Mouse (Mus musculus) kidney, embryonic 16.5 days (tissue): Measurements from ENCODE around the gene Gm5615. TPM values are rescaled to one million over a fixed set of nuclear protein-coding genes. Genes with fewer than 3 reads are reported as not detected.

Experiments used
- ATAC-seq: fragments of 200-750 bp; cut with Nextera tagmentation; 2 replicates; pipeline ENCODE4 v1.8.0; 2017; ENCODE audit warnings: moderate TSS enrichment; ENCODE audit not compliant: low FRiP score, low TSS enrichment
- H3K27ac ChIP-seq: fragments of 300-500 bp; sonication (generic); 2 replicates; pipeline ENCODE4 v1.5.1; 2014; ENCODE audit warnings: low read length
- H3K27me3 ChIP-seq: fragments of 300-500 bp; sonication (generic); 2 replicates; pipeline ENCODE4 v1.6.1; 2014; ENCODE audit warnings: low read length, control low read depth, mixed read lengths; ENCODE audit not compliant: insufficient read depth
- H3K36me3 ChIP-seq: fragments of 300-500 bp; sonication (generic); 2 replicates; pipeline ENCODE4 v1.6.1; 2014; ENCODE audit warnings: low read length, control low read depth, mixed read lengths; ENCODE audit not compliant: insufficient read depth
- H3K4me1 ChIP-seq: fragments of 300-500 bp; sonication (generic); 2 replicates; pipeline ENCODE4 v1.6.1; 2014; ENCODE audit warnings: low read length, control low read depth, mixed read lengths; ENCODE audit not compliant: insufficient read depth
- H3K4me2 ChIP-seq: fragments of 300-500 bp; sonication (generic); replicated peaks from 2 replicates; pipeline ENCODE4 v1.6.1; 2014; ENCODE audit warnings: low read depth, low read length
- H3K4me3 ChIP-seq: fragments of 300-500 bp; sonication (generic); 2 replicates; pipeline ENCODE4 v1.5.1; 2014; ENCODE audit warnings: mild to moderate bottlenecking, low read length
- H3K9ac ChIP-seq: fragments of 300-500 bp; sonication (generic); replicated peaks from 2 replicates; pipeline ENCODE4 v1.6.1; 2014; ENCODE audit warnings: low read length
- H3K9me3 ChIP-seq: fragments of 300-500 bp; sonication (generic); 2 replicates; pipeline ENCODE4 v1.6.1; 2016; ENCODE audit warnings: low read length, control low read depth
- WGBS: fragments of 180-500 bp; shearing (Covaris S2); extraction: QIAGEN DNeasy Blood & Tissue Kit; methylation state at CpG from one replicate; pipeline ENCODE4 v1.1.7; 2014; 5-methylcytosine and 5-hydroxymethylcytosine counted together
- polyA plus RNA-seq: library from polyadenylated mRNA; unstranded; fragments of >200 nt; fragmentation: Nextera tagmentation; extraction: Ambion mirVana; gene quantifications from 2 replicates; pipeline ENCODE4 v1.2.1, GENCODE M21; 2015

Gene Gm5615
- polyA plus RNA-seq, result not detected in 2 replicates

DNA sequence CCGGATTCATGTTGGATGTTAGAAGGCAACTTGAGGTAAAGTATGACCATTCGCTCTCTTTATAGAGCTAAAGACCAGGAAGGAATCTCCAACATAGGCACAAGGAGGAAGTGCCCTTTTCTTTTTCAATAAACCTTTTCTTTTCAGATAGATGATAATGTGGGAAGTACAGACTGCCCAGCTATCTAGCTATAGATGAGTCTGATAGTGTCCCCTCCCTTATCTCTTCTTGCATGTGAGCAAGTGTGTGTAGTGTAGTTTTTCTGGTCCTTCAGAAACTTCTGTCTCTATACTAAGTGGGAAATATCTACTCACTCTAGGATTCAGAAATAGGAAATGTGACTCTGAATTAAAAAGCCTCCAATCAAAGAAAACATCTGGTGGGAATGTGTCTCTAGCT lies at the start of gene Gm5615:
Gene Gm5615 (minus strand): TSS at position 101 of the 400 bp plus-strand sequence.
- no peak within 1 kb of the TSS for H3K9ac ChIP-seq
- no peak within 1 kb of the TSS for H3K4me3 ChIP-seq
- no peaks in the 10 kb centered on the region for H3K27me3 ChIP-seq
- no peak for ATAC-seq
- no peaks in the 10 kb centered on the region for H3K4me1 ChIP-seq
- H3K9me3 ChIP-seq, result no peaks in the 10 kb centered on the region; the same call in 1 of the 2 replicates
- no peaks in the 10 kb centered on the region for H3K36me3 ChIP-seq
- WGBS, result 96% methylated on average over 2 of the region's 2 CpGs
- no peak within 1 kb of the TSS for H3K4me2 ChIP-seq
- H3K27ac ChIP-seq, result no peak within 1 kb of the TSS

DNA sequence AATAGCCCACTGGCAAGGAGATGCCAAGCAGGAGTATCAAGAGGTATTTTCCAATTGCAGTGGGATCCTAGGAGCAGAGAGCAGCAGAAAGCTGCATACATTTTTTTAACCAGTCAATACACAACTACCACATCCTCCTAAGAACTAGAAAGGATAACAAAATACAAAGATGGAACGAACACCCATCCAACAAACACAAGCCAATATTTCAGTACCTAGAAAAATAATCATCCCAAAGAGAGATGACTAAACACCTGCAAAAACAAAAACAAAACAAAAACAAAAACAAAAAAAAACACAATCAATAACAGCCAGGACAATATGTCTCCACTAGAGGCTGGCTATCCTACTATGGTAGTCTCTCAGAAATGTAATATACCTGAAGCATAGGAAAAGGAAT lies 40.8 kb upstream of the Gm5615 start, which contains the start of gene Gm17689:
Gene Gm17689 (minus strand): TSS at position 101 of the 400 bp plus-strand sequence.
- WGBS, result 69% methylated on average over 1 of the region's 1 CpGs

DNA sequence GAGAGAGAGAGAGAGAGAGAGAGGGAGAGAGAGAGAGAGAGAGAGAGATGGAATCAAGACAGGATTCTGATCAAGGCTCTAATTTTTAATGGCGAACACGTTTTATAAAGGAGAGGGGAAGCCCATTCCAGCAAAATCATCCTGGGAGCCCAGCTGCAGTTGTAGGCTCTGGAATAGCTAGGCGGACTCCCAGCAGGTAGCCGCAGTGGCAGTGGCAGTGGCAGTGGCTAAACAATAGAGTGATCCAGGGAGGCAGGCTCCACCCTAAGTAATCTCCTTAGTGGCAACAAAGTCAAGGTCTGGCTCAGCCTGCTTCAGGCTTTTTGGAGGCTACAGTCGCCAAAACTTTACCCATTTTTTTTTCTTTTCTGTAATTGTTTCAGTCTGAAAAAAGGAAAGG lies 37.6 kb downstream of the Gm5615 start:
- no peaks in the 10 kb centered on the region for H3K4me1 ChIP-seq
- WGBS, result 82% methylated on average over 5 of the region's 5 CpGs
- no peak overlapping the region for H3K4me2 ChIP-seq
- H3K9ac ChIP-seq, result no peak overlapping the region
- ATAC-seq, result no peak
- H3K27ac ChIP-seq, result no peak overlapping the region
- peaks cover 23% of the 10 kb centered on the region; the same call in 1 of the 2 replicates for H3K9me3 ChIP-seq
- no peak overlapping the region for H3K4me3 ChIP-seq
- no peaks in the 10 kb centered on the region for H3K36me3 ChIP-seq
- no peaks in the 10 kb centered on the region for H3K27me3 ChIP-seq

More for the DNA sequence above, 40.8 kb upstream of the Gm5615 start, which contains the start of gene Gm17689:
- Histone ChIP-seq H3K4me2 (no peak within 1 kb of the TSS), H3K9ac (no peak within 1 kb of the TSS), H3K27ac (no peak within 1 kb of the TSS), H3K4me3 (no peak within 1 kb of the TSS), H3K9me3 (0 out of 2 replicates have a peak, but pooled peaks cover 3% of the 10 kb centered on the region), H3K36me3 (no peaks in the 10 kb centered on the region), H3K27me3 (no peaks in the 10 kb centered on the region), H3K4me1 (no peaks in the 10 kb centered on the region)
- no peak for ATAC-seq

DNA sequence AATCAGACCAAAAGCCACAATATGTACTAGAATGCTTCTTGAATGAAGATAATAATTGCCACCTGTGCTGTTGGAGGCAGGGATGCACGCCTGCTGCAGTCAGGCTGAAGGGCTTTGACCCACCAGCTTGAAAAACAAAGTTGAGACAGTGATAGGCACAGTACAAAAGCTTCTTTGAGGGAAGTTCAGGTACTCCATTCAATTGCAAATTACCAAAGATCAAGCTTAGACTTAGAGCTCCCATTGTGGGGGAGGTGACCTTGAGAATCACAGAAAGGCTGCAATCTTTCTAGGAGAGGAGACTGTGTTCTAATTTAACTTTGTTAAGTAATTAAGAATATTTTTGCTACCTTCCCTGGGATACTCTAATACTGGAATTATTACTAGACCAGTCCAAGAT lies 45.9 kb downstream of the Gm5615 start:
- Histone ChIP-seq H3K4me2 (no peak overlapping the region), H3K27ac (no peak overlapping the region), H3K9me3 (peaks cover 9% of the 10 kb centered on the region; the same call in 1 of the 2 replicates), H3K4me1 (no peaks in the 10 kb centered on the region), H3K36me3 (no peaks in the 10 kb centered on the region), H3K9ac (no peak overlapping the region), H3K27me3 (no peaks in the 10 kb centered on the region), H3K4me3 (no peak overlapping the region)
- no peak for ATAC-seq
- WGBS, result 53% methylated on average over 1 of the region's 1 CpGs

DNA sequence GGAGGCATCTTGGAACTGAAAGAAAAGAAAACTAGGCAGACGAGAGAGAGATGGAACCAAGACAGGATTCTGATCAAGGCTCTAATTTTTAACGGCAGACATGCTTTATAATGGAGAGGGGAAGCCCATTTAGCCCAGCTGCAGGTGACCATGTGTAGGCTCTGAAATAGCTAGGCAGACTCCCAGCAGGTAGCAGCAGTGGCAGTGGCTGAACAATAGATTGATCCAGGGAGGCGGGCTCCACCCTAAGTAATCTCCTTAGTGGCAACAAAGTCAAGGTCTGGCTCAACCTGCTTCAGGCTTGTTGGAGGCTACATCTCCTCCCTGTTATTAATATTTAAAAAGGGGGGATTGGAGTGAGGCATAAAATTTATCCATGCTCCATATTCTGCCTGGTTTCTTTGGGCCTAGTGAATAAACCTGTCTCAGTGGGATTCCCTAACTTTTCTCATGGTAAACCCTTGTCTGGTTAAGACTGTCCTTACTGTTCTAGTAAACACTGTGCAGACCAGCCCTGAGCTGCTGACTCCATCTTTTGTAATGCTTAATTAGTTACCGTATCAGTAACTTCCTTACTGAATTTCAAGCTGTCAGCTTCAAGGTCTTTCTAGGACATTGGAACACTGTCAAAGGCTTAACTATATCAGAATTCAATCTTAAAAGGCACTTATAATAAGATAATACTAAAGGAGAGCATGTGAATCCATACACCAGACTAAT lies 47.1 kb downstream of the Gm5615 start:
- no peaks in the 10 kb centered on the region for H3K36me3 ChIP-seq
- no peak overlapping the region for H3K4me3 ChIP-seq
- no peaks in the 10 kb centered on the region for H3K27me3 ChIP-seq
- no peak overlapping the region for H3K27ac ChIP-seq
- peaks cover 9% of the 10 kb centered on the region; the same call in 1 of the 2 replicates for H3K9me3 ChIP-seq
- no peak for ATAC-seq
- no peak overlapping the region for H3K4me2 ChIP-seq
- WGBS, result 77% methylated on average over 4 of the region's 4 CpGs
- H3K4me1 ChIP-seq, result no peaks in the 10 kb centered on the region
- no peak overlapping the region for H3K9ac ChIP-seq

Other genes with a start within 250 kb of the Gm5615 start
- gene Gm7257, start 110.1 kb downstream of the Gm5615 start, polyA plus RNA-seq, result not detected in 2 replicates
- gene Gm9513, start 66.3 kb downstream of the Gm5615 start, polyA plus RNA-seq, result not detected in 2 replicates
- not detected in 2 replicates for gene Gm17689, start 40.7 kb upstream of the Gm5615 start, polyA plus RNA-seq
- gene A630095E13Rik, start 101.4 kb upstream of the Gm5615 start, polyA plus RNA-seq, result not detected in 2 replicates
- gene Acrv1, start 151.3 kb upstream of the Gm5615 start, polyA plus RNA-seq, result not detected in 2 replicates
- gene Chek1, start 185.1 kb upstream of the Gm5615 start, polyA plus RNA-seq, result 30.1 and 37.8 TPM in 2 replicates
- 285 and 290 TPM in 2 replicates for gene Stt3a, start 225.7 kb upstream of the Gm5615 start, polyA plus RNA-seq